Mouse (Mus musculus): ENCODE data around the gene Ift88.
A peak's percentile ranks its signal among the peaks of the same experiment; 100 is the strongest.
"Not testable (repeated sequence)": the region's sequence is repeated elsewhere in the genome, so short reads cannot be mapped to it uniquely, and the experiment has no call there.

The Ift88 gene

DNA sequence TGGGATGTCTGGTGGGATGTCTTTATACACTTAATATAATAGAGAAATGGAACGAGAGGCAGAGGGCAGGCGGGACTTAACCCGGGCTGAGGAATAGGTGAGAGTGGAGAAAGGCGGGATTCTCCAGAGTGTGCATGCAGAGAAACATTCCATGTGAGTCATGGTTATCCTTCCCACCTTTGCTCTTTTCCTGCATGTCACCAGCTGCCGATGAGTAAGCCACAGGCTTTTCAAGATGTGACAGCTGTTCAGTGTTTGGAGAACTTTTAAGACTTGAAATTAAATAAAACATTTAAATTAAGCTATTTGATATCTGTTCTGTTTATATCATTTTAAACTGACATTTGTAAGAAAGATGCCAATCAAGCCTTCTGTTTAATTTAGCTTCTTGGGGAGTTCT is 36.0 kb downstream of the Ift88 start:
- peak; percentile 14 for DNase-seq

DNA sequence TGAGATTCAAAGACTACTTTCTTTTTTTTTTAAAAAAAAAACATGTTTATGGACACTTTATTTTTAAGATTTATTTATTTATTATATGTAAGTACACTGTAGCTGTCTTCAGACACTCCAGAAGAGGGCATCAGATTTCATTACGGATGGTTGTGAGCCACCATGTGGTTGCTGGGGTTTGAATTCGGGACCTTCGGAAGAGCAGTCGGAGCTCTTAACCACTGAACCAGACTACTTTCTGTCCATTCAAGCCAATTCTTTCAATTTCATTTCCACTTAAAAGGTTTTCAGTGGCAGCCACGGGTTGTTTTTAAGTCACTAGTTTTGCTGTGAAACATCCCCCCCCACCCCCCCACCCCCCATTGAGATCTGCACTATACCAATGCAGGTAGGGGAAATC is 36.5 kb downstream of the Ift88 start:
- DNase-seq = not testable (repeated sequence)

DNA sequence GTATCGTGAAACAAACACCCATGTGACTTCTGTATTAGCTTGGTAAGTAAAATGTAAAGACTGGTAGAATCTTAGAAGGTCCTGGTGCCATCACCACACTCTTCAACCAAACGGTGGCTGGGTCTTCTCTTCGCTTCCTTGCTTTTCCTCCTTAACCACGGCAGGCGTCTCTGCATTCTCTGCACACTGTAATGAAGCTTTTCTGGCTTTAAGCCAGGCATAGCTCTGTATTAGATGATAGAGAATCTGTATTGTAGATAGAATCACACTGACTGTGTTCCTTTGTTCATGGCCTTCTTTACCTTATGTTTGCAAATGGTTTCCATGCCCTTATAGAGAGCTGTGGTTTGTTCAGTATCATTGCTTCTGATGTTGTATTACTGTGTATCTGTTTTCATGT is 39.0 kb downstream of the Ift88 start:
- DNase-seq = no peak

DNA sequence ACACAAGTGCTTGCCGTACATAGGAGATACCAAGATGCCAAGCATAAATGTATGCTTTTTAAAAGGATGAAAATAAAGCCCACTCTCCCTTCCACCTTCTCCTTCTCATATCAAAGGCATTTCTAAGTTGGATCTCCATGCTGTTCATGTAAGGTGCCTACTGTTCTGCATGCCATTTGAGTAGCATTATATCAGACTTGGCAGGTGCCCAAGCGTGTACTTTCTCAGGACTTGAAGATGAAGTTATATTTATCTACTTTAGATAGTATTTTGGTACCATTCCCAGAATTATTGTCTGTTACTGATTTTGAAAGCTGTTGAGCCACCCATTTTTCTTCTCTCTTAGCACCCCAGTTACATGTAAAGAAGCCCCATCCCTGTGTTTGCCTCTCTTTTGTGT is 51.2 kb downstream of the Ift88 start:
- DNase-seq = peak; percentile 71

DNA sequence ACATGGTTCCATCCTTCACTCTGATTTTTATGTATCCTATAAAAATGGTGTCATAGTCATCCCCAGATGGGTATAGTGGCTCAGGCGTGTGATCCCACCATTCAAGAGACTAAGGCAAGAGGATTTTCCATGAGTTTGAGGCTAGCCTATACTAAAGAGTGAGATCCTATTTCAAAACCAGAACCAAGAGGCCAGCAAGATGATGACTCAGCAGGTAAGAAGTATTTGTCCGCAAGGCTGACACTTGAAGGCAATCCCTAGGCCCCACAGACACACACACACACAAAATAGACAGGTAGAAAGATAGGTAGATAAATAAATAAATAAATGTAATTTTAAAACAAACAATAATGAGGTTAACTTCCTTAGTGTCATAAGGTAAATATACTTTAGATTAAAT is 58.4 kb downstream of the Ift88 start:
- DNase-seq = no peak

DNA sequence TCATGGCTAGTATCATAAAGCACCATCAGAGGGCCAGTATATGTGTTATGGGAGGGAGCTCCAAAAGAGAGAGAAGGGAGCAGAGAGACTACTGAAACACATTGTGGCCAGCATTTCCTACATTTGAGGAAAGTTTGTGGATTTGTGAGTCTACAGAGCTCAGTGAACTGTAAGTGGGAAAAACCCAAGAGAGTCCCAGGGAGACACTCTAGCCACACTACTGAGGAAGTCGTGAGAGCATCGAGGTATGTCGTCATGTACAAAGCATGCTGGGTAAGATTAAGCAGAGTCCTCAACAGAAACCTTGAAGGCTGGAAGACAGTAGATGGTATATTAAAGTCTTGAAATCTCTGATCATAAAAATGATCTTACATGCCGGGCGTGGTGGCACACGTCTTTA is 60.3 kb downstream of the Ift88 start:
- DNase-seq = no peak

DNA sequence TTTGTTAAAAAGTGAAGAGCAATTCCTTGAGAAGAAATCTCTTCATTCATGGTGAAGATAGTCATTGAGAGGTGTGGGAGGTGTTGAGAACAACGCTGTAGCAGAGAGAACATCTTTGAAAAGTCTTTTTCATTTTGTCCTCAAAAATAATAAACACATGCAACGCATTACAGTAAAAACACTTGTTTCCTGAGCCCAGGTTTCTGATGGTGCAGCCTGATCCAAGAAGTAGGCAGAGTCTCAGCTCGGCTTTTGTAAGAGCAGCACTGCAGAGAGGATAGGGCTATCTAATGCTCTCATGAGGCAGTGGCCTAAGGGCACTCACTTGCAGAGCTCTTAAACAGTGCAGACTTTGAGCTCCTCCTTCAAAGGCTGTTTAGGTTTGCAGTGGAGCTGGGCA is 65.8 kb downstream of the Ift88 start:
- no peak for DNase-seq

DNA sequence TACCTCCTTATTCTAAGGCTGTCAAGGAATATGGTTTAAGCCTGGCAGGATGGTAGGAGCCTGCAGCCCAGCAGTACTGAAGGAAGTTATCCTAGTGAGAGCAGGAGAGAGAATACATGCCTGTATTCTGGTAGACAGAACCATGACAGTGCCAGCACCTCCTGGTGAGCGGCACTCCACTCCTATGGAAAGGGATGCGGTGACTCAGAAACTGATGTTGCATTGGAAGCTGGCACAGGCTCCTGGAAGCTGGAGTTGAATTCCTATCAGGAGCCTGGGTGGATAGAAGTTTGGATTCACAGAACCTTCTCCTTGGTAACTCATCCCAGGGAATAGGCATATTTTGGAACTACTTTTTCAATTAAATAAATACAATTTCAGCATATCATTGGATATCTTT is 70.0 kb downstream of the Ift88 start:
- no peak for DNase-seq

DNA sequence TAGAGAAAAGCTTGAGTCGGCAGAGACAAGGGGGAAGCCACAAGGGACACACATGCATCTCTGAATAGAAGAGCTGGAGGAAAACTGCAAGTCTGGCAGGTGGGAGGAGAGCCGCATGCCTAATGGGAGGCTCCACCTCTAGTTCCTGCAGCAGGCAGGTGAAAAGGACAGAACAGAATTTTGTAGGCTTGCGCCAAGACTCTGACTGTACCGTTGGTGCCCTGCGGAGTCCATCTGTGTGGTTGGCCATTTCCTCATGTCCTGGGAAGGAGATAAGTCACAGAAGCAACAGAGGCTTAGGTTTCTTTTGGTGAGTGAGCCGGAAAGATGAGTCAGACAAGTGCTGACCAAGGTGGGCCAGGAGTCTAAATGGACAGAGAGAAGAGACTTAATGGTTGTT is 79.9 kb downstream of the Ift88 start:
- DNase-seq = no peak

DNA sequence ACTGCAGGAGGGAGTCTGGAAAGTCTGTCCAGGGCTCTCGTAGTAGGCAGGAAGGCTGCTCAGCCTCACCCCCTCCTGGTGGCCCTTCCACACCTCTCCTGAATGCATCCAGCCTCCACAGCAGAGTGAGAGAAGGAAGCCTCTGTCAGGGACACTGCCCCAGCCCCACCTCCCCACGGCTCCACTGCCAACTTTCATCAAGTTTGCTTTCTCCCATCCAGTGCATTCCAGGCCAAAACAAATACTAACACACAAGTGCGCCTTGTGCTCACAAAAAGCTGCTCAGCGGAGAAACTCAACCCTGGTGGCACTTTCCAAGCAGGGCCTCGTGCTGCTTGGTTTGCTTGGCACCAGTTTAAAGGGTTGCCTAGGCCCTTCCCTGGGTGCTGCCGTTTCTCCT is 85.7 kb downstream of the Ift88 start:
- DNase-seq = peak; percentile 35

DNA sequence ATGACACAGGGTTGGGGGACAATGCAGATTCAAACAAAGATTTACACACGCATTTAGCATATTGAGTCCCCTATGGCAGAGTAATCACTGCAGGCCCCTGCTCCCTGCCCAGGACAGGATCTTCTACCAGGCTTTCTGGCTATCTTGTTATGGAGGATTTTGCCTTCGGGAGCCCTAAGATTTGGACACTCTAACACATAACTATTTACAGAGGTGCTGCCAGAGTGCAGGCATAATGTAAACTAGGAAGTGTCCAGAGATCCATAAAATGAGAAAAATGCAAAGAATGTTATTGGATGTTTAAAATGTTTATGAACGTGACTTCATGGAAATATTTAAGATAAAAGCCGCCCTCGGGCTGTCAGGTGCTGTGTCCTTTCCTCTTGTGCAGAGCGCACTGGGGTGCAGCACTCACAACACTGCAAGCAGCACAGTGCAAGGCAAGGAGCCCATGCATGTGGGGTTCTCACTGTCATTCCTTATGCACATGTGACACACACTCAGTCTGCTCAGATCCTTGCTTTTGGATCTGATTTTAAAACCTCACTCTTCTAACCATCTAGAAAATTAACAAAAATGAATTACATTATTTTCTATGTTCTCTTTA is 91.4 kb downstream of the Ift88 start:
- no peak for DNase-seq

DNA sequence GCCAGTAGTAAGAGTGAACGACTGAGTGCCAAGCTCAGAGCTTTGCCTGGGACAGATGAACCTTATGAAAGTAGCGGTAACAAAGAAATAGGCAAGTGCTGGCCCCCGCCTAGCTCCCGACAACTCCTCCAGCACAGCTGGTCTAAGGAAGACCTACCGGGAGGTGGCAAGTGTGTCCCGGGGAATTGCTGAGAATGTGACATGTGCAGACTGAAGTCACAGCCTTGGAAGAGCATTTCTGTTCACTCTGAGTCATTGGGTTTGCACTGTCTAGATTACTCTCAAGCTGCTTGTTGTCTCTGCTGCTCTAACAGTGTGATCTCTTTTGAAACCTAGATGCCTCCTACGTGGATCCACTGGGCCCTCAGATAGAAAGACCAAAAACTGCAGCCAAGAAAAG is 93.1 kb downstream of the Ift88 start:
- peak; percentile 58 for DNase-seq

DNA sequence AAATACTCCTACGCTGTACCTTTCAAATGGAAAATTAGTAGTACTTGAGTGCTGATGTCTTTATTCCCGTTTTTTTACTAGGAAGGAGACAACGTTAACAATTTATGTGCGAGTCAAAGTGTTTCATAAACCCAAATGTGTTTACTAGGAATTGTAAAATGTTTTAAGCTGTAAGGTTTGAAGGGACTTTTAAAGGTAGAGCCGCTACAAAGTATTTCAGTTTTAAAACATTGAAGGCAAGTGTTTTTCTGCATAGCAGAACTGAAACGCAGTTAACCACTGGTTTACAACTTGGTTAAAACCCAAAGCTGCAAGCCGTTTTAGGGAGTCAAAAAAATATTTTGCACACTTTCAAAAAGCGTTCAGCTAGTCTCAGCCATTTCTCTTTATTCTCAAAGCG is 99.9 kb downstream of the Ift88 start:
- no peak for DNase-seq

DNA sequence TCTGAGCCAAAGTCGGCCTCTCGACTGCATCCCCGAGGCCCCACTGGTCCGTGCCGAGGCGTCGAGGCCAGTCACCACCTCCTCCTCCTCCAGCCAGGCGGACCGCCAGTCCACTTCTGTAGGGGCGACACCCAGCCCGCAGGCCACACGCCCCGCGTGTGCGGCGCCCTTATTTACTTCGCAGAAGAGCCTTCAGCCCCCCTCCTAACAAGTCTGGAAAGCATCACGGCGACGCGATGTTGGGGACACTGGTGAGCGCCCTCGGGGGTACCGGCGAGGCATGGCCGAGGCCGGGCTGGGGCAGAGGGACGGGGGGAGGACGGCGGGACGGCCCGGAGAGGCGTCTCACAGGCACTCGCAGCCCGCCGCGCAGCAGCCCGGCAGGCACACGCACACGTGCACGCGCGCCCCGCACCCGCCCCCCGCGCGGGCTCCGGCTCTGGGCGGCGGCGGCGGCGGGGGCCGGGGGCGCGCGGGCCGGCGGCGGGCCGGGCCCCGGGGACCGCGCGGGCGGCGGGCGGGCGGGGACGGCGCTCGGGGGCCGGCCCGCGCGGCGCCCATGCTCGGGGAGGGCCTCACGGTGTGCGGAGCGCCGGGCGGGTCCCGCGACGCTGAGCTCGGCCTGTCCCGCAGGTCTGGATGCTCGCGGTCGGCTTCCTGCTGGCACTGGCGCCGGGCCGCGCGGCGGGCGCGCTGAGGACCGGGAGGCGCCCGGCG is 101.0 kb downstream of the Ift88 start, which contains the start of gene Il17d:
Il17d (plus strand) TSS at position 107 of the 717 bp plus-strand sequence.
- DNase-seq = no peak

DNA sequence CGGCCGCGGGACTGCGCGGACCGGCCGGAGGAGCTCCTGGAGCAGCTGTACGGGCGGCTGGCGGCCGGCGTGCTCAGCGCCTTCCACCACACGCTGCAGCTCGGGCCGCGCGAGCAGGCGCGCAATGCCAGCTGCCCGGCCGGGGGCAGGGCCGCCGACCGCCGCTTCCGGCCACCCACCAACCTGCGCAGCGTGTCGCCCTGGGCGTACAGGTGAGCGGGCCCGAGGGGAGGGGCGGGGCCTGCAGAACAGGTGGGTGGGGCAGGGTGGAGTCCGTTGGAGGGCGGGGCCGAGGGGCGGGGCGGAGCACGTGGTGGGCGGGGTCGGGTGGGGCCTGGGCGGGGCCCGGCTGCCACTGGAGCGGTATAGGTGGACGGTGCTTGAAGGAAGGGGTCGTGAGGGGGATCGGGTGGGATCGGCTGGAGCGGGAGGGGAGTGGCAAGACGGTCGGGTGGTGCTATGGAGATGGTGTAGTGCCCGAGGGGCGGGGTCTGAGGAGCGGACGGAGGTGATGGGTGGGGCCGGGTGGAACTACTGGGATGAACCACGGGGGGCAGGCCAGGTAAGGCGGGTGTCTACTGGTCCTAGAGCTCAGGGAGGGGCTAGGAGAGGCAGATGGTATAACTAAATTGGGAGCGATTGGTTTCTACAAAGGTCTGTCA is 101.7 kb downstream of the Ift88 start:
- DNase-seq = peak; percentile 88

DNA sequence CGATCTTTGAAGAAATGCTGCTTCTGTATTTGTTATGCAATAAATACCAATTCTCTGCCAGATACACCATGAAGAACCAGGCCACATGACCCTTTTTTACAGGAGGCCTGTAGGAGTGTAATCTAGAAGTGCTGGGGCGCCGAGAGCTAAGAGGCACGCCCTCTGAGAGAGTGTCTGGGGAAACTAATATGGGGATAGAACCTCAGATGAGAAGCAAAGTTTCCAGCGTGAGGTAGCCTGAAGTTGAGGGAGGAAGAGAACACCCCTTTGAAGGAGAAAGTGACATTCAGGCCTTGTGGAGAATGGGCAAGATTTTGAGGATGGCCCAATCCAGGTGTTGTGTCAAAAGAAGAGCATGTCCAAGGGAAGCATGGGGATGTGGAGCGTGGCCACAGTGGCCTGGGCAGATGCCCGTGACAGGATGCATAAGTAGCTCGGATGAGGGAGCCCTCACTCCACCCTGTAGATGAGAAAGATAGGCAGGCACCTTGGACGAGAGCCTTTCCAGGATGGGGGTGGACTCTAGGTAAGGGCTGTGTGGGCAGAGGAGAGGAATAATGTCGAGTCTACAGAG is 102.3 kb downstream of the Ift88 start:
- DNase-seq = no peak

DNA sequence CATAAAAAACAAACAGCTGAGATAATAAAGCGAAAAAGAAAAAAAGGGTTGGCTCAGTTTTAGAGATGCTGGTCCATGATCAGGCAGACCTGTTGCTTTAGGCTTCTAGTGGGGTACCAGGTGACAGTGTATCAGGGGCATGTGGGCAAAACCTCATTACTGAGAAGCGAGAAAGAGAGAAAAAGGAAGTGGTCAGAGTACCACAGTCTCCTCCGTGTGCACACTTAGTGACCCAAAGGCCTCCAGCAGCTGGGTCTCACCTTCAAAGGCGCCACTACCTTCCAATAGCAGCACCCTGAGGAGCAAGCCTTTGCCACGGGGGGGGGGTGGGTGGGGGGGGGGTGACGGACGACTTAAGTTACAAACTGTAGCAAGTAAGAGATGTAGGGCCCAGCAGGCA is 103.3 kb downstream of the Ift88 start:
- no peak for DNase-seq

DNA sequence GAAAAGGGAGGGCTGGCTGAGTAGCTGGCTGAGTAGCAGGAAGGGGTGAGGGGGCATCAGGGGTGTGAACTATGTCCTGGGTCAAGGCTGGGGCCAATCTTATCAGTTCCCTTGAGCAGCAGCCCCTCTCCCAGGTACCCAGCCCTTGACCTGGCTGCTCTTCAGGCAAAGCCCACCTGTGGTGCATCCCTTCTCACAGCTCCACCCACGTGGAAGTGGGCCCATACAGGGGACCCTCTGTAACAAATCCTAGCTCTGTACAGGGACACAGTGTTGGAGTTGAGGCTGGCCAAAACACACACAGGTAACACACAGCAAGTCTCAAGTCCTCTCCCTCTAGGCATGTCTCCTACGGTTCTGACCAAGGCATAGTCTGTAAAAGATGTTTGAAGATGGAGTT is 103.7 kb downstream of the Ift88 start:
- DNase-seq = no peak

DNA sequence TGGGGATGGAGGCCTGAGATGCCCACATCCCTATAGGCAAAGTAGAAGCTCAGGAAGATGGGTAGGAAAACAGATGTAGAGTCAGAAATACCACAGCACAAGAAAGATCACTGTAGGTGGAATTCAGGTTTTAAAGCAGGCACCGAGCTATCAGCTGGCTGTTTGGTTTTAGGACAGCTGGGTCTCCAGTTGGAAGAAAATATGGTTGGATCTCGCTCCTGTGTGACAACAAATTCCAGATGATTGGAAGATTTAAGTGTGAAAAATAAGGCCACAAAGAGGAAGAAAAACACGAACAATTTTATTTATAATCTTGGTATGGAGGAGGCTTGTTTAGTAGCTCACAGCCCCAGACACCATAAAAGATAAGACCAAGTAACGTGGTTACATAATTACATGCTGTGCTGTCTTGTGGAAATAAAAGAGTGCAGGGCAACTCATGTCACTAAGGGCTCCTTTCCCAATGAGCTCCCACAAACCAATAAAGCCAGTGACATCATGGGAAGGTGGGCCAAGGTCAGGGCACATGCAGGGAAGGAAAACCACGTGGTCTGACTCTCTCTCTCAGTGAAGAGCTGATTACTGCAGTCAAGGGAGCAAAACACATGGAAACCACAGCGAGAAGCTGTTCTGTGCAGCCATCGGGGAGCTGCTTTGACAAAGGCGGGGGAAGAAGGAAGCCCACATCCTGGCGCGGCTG is 105.4 kb downstream of the Ift88 start:
- peak; percentile 67 for DNase-seq

DNA sequence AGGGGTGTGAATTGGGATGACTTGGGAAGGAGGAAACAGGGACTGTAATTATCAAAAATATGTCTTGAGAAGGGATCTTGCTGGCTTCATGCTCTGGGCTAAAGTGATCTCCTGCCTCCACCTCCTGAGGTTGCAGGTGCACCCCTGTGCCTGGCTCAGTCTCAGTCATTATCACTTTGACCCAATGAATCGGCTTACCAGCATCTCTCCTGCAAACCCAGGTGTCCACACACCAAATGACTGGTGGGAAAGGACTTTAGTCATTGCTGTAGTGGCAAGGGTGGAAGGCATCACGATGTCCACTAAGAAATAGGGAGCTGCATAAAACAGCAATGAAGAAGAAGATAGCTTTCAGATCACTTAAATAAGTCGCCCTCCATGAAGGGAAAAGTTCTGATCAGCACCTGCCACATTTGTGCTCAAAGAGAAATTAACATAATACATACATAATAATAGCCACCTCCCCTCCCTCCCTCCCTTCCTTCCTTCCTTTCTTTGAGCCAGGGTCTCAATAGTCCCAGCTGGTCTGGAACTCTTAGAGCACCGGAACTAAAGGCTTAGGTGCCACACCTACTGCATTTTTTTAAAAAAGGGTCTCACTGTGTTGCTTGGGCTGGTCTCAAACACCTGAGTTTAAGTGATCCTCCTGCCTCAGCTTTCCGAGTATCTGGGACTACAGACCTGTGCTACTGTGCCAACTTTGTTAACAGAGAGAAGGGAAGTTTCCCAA is 106.1 kb downstream of the Ift88 start:
- no peak for DNase-seq

DNA sequence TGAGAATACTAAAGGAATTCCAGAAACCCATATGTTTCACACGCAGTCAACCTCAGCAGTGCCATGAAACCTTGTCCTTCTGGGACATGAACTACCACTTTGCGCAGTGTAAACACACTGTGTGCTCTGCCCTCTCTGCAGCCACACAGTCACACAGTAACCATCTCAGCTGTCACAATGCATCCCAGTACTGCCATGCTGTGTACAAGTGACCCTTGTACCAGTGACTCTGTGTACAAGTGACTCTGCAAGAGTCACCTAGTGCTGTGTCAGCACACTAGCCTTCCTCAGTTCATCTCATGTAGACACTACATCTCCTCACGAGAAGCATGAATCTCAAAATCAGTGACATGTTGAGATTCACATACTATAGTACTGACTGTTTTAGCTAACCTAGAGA is 108.7 kb downstream of the Ift88 start:
- no peak for DNase-seq

DNA sequence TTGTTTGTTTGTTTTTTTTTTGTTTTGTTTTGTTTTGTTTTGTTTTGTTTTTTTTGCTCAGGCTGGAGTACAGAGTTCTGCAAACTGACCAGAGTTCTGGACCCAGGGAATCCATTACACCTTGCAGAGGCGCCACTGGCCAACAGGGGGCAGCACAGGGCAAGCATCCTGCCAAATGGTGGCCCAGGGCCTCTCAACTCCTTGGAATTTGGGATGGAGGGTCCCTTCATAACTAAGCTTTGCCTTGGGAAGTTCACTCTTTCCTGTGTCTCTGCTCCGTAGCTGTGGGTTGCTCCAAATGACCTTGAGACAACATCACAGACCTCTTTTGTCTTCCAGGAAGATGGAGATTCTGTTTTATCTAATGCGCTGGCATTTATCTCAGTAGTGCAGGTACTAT is 109.4 kb downstream of the Ift88 start:
- no peak for DNase-seq

DNA sequence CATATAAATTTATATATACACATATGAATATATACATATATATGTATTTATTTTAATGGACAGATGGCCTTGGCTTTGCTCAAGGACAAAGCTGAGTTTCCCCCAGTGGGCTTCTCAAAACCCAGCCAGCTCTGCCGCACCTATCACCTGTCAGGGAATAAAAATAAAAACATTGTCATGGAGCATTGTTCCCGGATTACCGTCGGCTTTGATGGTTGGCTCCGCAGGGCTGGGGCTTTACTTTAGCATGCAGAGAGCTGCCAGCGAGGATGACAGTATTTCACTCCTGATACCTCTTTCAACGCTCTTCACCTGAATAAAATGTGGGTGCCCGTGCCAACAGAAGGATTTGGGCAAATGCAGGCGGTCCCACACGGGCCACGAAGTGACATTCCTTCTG is 110.0 kb downstream of the Ift88 start:
- DNase-seq = no peak
